Mouse (Mus musculus) cerebellum, adult 2 months (tissue): ENCODE data around the gene Tmem89.

Source experiments
- CTCF ChIP-seq: fragments of 200-500 bp; IDR thresholded peaks from 2 replicates; pipeline ENCODE4 v1.5.1; 2011; ENCODE audit warnings: low read depth, mild to moderate bottlenecking, control low read depth, low read length, moderate library complexity, borderline replicate concordance; ENCODE audit not compliant: insufficient read depth
- POLR2A ChIP-seq: fragments of 200-500 bp; IDR thresholded peaks from 2 replicates; pipeline ENCODE4 v1.6.1; 2011; ENCODE audit warnings: low read length, control low read depth, borderline replicate concordance; ENCODE audit not compliant: insufficient read depth

DNA sequence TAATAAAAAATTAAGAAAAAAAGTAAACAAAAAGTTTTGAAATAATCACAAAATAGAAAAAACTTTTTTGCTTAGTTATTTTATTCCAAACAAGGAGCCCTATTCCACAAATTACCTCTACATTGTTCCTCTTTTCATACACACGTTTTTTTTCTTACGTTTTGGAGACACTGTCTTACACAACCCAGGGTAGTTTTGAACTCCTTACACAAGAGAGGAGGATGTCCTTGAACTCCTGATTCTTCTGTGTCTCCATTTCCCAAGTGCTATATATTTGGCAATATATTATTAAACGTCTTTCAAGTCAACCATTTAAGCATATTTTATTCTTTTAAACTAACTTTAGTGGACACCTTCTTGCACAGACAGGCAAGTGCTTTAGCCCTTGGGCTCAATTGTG, 21.6 kb downstream of the Tmem89 start:
- TF ChIP-seq CTCF (no peak), POLR2A (no peak)
